Mouse (Mus musculus) E14TG2a.4 (cell line): ENCODE measurements around the gene Dhtkd1.

ENCODE experiments used
- CTCF ChIP-seq: conservative IDR thresholded peaks from 2 replicates; pipeline ENCODE4 v1.5.1; 2014; ENCODE audit warnings: low read length
- NANOG ChIP-seq: IDR thresholded peaks from 2 replicates; pipeline ENCODE4 v1.6.1; 2014; ENCODE audit warnings: borderline replicate concordance, low read length, mixed read lengths

DNA sequence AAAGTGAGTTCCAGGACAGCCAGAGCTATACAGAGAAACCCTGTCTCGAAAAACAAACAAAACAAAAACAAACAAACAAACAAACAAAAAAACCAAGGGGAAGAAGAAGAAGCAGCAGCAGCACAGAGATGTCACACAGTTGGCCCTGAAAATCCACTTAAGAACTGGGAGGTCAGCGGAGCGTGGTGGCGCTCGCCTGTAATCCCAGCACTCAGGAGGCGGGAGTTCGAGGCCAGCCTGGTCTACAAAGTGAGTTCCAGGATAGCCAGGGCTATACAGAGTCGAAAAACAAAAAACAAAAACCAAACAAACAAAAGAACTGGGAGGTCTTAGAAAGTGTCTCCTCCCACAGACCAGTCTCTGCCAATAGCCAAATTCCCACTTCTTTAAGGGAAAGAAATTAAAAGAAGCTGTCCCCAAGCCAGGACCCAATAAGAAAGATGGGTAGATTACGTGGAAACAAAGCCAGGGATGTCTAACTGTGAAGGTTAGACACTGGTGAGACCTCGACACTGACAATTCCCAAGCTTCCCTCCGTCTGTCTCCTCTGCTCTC lies 654 bp downstream of the Dhtkd1 start:
- no peak for TF ChIP-seq NANOG
- no peak for TF ChIP-seq CTCF
